Mouse (Mus musculus): Measurements from ENCODE around the gene 5730480H06Rik. TPM values are rescaled to one million over a fixed set of nuclear protein-coding genes. Genes with fewer than 3 reads are reported as not detected.

Gene 5730480H06Rik
- polyA plus RNA-seq (2014; fragmentation: Nextera tagmentation; extraction: Ambion mirVana): 25.8 and 26.7 TPM in 2 replicates

DNA sequence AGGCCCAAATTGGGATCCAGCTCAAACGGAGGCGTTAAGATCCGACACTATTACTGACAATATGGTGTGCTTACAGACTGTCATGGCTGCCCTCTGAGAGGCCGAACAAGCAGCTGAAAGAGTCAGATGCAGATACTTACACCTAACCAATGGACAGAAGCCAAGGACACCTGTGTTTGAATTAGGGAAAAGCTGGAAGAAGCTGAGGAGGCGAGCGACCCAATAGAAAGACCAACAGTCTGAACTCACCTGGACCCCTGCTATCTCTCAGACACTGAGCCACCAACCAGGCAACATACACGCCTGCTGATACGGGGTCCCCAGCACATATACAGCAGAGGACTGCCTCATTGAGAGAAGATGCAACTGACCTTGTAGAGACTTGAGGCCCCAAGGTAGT is at the start of gene 5730480H06Rik:
Gene 5730480H06Rik (plus strand): TSS at position 301 of the 400 bp plus-strand sequence.
- Histone ChIP-seq H3K4me1 (ENCODE audit: control insufficient read depth, insufficient read depth, low read length) (no peaks in the 10 kb centered on the region), H3K27me3 (ENCODE audit: control insufficient read depth, insufficient read depth, low read length) (peaks cover 34% of the 10 kb centered on the region), H3K4me2 (no peak within 1 kb of the TSS), H3K4me3 (ENCODE audit: low read depth, low read length) (no peak within 1 kb of the TSS), H3K27ac (ENCODE audit: low read depth, low read length) (no peak within 1 kb of the TSS), H3K9me3 (ENCODE audit: control insufficient read depth, low read length) (no peaks in the 10 kb centered on the region), H3K9ac (ENCODE audit: low read length) (no peak within 1 kb of the TSS), H3K36me3 (ENCODE audit: control insufficient read depth, insufficient read depth, low read length) (no peaks in the 10 kb centered on the region)
- 91% methylated on average over 8 of the region's 8 CpGs for WGBS
- DNase-seq (ENCODE audit: low spot score, missing footprints): peak; percentile 39
- ATAC-seq (ENCODE audit: low FRiP score): no peak

DNA sequence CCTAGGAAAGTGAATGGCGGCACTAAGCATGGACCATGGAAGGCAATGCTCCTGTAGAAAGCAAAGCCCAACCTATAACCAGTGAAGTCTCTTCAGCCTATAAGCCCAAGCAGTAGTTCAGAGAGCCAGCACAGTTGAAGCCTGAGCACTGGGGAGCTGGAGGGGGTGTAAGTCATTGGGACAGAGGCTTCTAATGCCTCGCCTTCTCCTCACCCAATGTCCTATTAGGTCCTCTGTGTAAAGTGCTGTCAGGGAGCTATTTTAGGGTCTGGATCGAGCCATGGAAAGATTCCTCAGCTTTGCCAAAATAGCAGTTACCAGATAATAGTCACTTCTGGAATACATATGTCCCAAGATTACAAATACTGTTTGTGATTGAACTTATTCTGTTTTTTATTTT is 26.6 kb upstream of the 5730480H06Rik start:
- Histone ChIP-seq H3K4me2 (no peak overlapping the region), H3K36me3 (ENCODE audit: control insufficient read depth, insufficient read depth, low read length) (no peaks in the 10 kb centered on the region), H3K27ac (ENCODE audit: low read depth, low read length) (no peak overlapping the region), H3K27me3 (ENCODE audit: control insufficient read depth, insufficient read depth, low read length) (no peaks in the 10 kb centered on the region), H3K9me3 (ENCODE audit: control insufficient read depth, low read length) (no peaks in the 10 kb centered on the region), H3K9ac (ENCODE audit: low read length) (no peak overlapping the region), H3K4me1 (ENCODE audit: control insufficient read depth, insufficient read depth, low read length) (no peaks in the 10 kb centered on the region), H3K4me3 (ENCODE audit: low read depth, low read length) (no peak overlapping the region)
- WGBS: 86% methylated on average over 3 of the region's 3 CpGs
- DNase-seq (ENCODE audit: low spot score, missing footprints): no peak
- no peak for ATAC-seq (ENCODE audit: low FRiP score)

- no peak overlapping the region for H3K4me2 ChIP-seq
- H3K36me3 ChIP-seq (ENCODE audit: control insufficient read depth, insufficient read depth, low read length): no peaks in the 10 kb centered on the region
- H3K4me1 ChIP-seq (ENCODE audit: control insufficient read depth, insufficient read depth, low read length): no peaks in the 10 kb centered on the region
- 89% methylated on average over 6 of the region's 6 CpGs for WGBS
- H3K27ac ChIP-seq (ENCODE audit: low read depth, low read length): no peak overlapping the region
- no peaks in the 10 kb centered on the region for H3K27me3 ChIP-seq (ENCODE audit: control insufficient read depth, insufficient read depth, low read length)
- DNase-seq (ENCODE audit: low spot score, missing footprints) (peak; percentile 62), ATAC-seq (ENCODE audit: low FRiP score) (no peak)
- H3K9ac ChIP-seq (ENCODE audit: low read length): no peak overlapping the region
- no peak overlapping the region for H3K4me3 ChIP-seq (ENCODE audit: low read depth, low read length)
- H3K9me3 ChIP-seq (ENCODE audit: control insufficient read depth, low read length): no peaks in the 10 kb centered on the region
These were observed 12.6 kb upstream of the 5730480H06Rik start for GRCm38 (mm10) chr5:48315057-48315602.

DNA sequence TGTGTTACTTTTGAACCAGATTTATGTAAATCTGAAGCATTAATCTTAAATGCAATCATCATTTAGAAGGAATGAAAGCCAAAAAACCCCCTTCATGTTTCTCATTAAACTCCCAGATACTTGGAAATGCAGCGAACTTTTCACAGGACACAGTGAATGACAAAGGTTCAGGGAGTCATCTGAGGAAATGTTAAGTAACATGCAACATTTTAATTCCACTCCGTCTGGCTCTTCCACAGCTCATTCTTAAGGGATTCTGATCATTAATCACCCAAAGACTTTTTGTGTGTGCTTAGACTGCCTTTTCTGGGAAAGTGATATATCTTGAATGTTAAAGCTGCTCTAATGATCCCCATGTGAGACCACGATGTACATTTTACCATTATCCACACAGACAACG is 7.2 kb upstream of the 5730480H06Rik start:
- no peaks in the 10 kb centered on the region for H3K4me1 ChIP-seq (ENCODE audit: control insufficient read depth, insufficient read depth, low read length)
- no peak for DNase-seq (ENCODE audit: low spot score, missing footprints)
- H3K27ac ChIP-seq (ENCODE audit: low read depth, low read length): no peak overlapping the region
- H3K9ac ChIP-seq (ENCODE audit: low read length): no peak overlapping the region
- H3K4me2 ChIP-seq: no peak overlapping the region
- H3K9me3 ChIP-seq (ENCODE audit: control insufficient read depth, low read length): no peaks in the 10 kb centered on the region
- H3K27me3 ChIP-seq (ENCODE audit: control insufficient read depth, insufficient read depth, low read length): no peaks in the 10 kb centered on the region
- ATAC-seq (ENCODE audit: low FRiP score): no peak
- WGBS: 85% methylated on average over 4 of the region's 4 CpGs
- no peaks in the 10 kb centered on the region for H3K36me3 ChIP-seq (ENCODE audit: control insufficient read depth, insufficient read depth, low read length)
- H3K4me3 ChIP-seq (ENCODE audit: low read depth, low read length): no peak overlapping the region

DNA sequence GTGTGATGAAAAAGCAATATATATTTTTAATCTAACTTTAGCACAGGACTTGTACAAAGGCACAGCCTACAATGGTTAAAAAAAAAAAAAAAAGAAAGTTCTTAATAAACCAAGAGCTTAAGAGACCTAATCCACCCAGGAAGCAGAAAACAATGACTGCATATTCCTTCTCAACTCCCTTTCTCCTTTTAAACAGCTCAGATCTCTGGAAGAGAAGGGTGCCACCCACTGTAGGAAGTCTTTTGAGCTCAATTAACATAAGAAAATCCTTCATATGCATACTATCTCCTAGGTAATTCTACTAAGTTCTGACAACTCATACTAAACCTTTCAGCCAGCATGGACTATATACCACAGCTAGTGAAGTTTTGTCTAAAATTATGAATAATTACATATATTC is 1.5 kb upstream of the 5730480H06Rik start:
- Histone ChIP-seq H3K36me3 (ENCODE audit: control insufficient read depth, insufficient read depth, low read length) (no peaks in the 10 kb centered on the region), H3K27me3 (ENCODE audit: control insufficient read depth, insufficient read depth, low read length) (peaks cover 22% of the 10 kb centered on the region), H3K27ac (ENCODE audit: low read depth, low read length) (no peak overlapping the region), H3K4me1 (ENCODE audit: control insufficient read depth, insufficient read depth, low read length) (no peaks in the 10 kb centered on the region), H3K4me3 (ENCODE audit: low read depth, low read length) (no peak overlapping the region), H3K4me2 (no peak overlapping the region), H3K9me3 (ENCODE audit: control insufficient read depth, low read length) (no peaks in the 10 kb centered on the region), H3K9ac (ENCODE audit: low read length) (no peak overlapping the region)
- DNase-seq (ENCODE audit: low spot score, missing footprints) (peak; percentile 72), ATAC-seq (ENCODE audit: low FRiP score) (no peak)

- no peak for DNase-seq (ENCODE audit: low spot score, missing footprints)
- no peak overlapping the region for H3K4me2 ChIP-seq
- H3K9ac ChIP-seq (ENCODE audit: low read length): no peak overlapping the region
- H3K36me3 ChIP-seq (ENCODE audit: control insufficient read depth, insufficient read depth, low read length): no peaks in the 10 kb centered on the region
- H3K27ac ChIP-seq (ENCODE audit: low read depth, low read length): no peak overlapping the region
- 97% methylated on average over 2 of the region's 2 CpGs for whole genome bisulfite sequencing
- no peaks in the 10 kb centered on the region for H3K9me3 ChIP-seq (ENCODE audit: control insufficient read depth, low read length)
- peaks cover 41% of the 10 kb centered on the region for H3K27me3 ChIP-seq (ENCODE audit: control insufficient read depth, insufficient read depth, low read length)
- peaks cover 5% of the 10 kb centered on the region for H3K4me1 ChIP-seq (ENCODE audit: control insufficient read depth, insufficient read depth, low read length)
- ATAC-seq (ENCODE audit: low FRiP score): no peak
- H3K4me3 ChIP-seq (ENCODE audit: low read depth, low read length): no peak overlapping the region
These were observed 2.0 kb downstream of the 5730480H06Rik start for GRCm38 (mm10) chr5:48329751-48330150.

DNA sequence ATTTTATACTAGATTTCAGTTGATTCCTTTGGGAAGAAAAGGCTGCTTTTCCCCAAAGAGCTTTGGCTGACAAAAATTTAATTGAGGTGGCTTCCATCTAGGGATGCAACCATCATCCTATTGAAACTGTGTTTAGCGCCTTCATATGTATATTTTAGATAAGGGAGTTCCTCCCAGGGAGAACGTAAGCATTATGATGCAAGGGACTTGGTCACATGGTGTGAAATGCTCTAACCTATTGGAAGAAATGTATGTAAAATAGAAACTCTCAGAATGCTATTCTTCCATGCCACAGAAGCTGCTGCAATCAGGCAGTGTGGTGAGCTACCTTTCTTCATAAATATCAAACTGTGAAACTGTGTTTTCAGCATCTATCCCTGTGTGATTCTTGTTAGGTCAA is 3.1 kb downstream of the 5730480H06Rik start:
- H3K36me3 ChIP-seq (ENCODE audit: control insufficient read depth, insufficient read depth, low read length): no peaks in the 10 kb centered on the region
- H3K4me3 ChIP-seq (ENCODE audit: low read depth, low read length): no peak overlapping the region
- no peak overlapping the region for H3K9ac ChIP-seq (ENCODE audit: low read length)
- H3K27ac ChIP-seq (ENCODE audit: low read depth, low read length): no peak overlapping the region
- ATAC-seq (ENCODE audit: low FRiP score): no peak
- H3K27me3 ChIP-seq (ENCODE audit: control insufficient read depth, insufficient read depth, low read length): peaks cover 49% of the 10 kb centered on the region
- peaks cover 5% of the 10 kb centered on the region for H3K4me1 ChIP-seq (ENCODE audit: control insufficient read depth, insufficient read depth, low read length)
- H3K9me3 ChIP-seq (ENCODE audit: control insufficient read depth, low read length): no peaks in the 10 kb centered on the region
- peak; percentile 66 for DNase-seq (ENCODE audit: low spot score, missing footprints)
- no peak overlapping the region for H3K4me2 ChIP-seq
- WGBS: 88% methylated on average over 2 of the region's 2 CpGs

DNA sequence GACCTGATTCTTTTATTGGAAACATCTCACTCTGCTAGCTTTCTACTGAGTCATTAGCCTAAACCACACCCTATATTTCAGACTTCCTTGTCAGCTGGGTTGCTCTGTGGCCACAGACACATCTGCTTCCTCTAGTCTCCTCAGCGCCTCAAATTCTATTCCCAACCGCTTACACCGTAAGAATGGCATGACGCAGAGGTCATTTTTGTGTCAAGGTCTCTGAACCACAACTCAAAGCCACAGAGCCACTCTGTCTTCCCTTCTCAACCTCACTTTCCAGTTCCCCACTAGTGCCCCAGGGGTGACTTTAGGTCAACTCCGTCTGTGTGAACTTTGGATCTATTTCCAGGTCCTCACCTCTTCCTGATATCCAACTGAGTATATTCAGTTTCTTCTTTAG is 3.7 kb downstream of the 5730480H06Rik start:
- peaks cover 56% of the 10 kb centered on the region for H3K27me3 ChIP-seq (ENCODE audit: control insufficient read depth, insufficient read depth, low read length)
- DNase-seq (ENCODE audit: low spot score, missing footprints): peak; percentile 54
- no peaks in the 10 kb centered on the region for H3K9me3 ChIP-seq (ENCODE audit: control insufficient read depth, low read length)
- no peak overlapping the region for H3K4me2 ChIP-seq
- H3K4me1 ChIP-seq (ENCODE audit: control insufficient read depth, insufficient read depth, low read length): peaks cover 5% of the 10 kb centered on the region
- no peaks in the 10 kb centered on the region for H3K36me3 ChIP-seq (ENCODE audit: control insufficient read depth, insufficient read depth, low read length)
- no peak overlapping the region for H3K4me3 ChIP-seq (ENCODE audit: low read depth, low read length)
- no peak overlapping the region for H3K9ac ChIP-seq (ENCODE audit: low read length)
- H3K27ac ChIP-seq (ENCODE audit: low read depth, low read length): no peak overlapping the region
- 75% methylated on average over 5 of the region's 5 CpGs for WGBS
- ATAC-seq (ENCODE audit: low FRiP score): no peak

DNA sequence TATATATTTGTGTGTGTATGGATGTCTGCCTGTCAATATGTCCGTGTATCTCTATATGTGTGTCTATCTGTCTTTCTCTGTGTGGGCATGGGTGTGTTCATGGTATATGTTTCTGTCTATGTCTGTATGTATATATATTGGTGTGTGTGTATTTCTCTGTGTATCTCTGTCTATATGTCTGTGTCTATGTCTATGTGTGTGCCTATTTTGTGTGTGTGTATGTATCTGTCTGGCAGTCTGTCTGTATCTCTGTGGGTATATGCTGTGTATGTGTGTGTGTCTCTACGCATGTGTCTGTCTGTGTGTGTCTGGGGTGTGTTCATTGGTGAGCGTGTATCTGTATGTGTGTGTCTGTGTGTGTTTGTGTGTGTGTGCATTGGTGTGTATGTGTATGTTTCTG is 5.7 kb downstream of the 5730480H06Rik start:
- Histone ChIP-seq H3K4me3 (ENCODE audit: low read depth, low read length) (no peak overlapping the region), H3K36me3 (ENCODE audit: control insufficient read depth, insufficient read depth, low read length) (no peaks in the 10 kb centered on the region), H3K4me1 (ENCODE audit: control insufficient read depth, insufficient read depth, low read length) (peaks cover 5% of the 10 kb centered on the region), H3K9me3 (ENCODE audit: control insufficient read depth, low read length) (no peaks in the 10 kb centered on the region), H3K4me2 (no peak overlapping the region), H3K27ac (ENCODE audit: low read depth, low read length) (no peak overlapping the region), H3K9ac (ENCODE audit: low read length) (no peak overlapping the region), H3K27me3 (ENCODE audit: control insufficient read depth, insufficient read depth, low read length) (peaks cover 53% of the 10 kb centered on the region)
- DNase-seq (ENCODE audit: low spot score, missing footprints) (peak; percentile 76), ATAC-seq (ENCODE audit: low FRiP score) (peak; percentile 35; the same call in 1 of the 2 replicates)
- WGBS: 90% methylated on average over 3 of the region's 3 CpGs

All from midbrain, embryonic 11.5 days (tissue).